Mouse (Mus musculus) stomach, postnatal 0 days (tissue): Measurements from ENCODE around the gene Ccdc73.

Experiments
- CTCF ChIP-seq: IDR thresholded peaks from 2 replicates; pipeline ENCODE4 v1.5.1; 2016; ENCODE audit warnings: antibody characterized with exemption, low read depth, mild to moderate bottlenecking, moderate library complexity
- EP300 ChIP-seq: optimal IDR thresholded peaks from 2 replicates; pipeline ENCODE3; 2016; ENCODE audit warnings: antibody characterized with exemption

DNA sequence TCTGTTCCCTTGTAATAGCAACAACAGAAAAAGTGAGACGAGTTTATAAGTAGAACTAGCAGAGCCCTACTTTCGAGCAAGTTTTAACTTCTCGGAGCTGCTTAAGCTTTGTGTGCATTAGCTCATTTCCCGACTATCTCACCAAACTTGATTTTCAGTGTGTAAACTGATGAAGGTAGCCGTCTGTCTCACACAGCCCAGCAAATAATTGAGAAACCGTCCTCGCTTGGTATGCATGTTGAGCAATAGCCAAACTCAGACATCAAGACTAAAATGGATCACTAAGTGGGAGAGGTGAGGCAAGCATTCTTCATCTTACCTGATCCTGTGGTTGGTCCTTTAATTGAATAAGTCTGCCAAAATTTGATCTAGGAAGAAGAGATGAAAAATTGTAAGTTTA, 25.9 kb upstream of the Ccdc73 start:
- TF ChIP-seq CTCF, result no peak
- TF ChIP-seq EP300, result no peak
